Mouse (Mus musculus) urinary bladder, postnatal 4 days (tissue): ENCODE results near the gene Cdk18.
A peak's percentile ranks its signal among the peaks of the same experiment; 100 is the strongest.
"Not testable (repeated sequence)": the region's sequence is repeated elsewhere in the genome, so short reads cannot be mapped to it uniquely, and the experiment has no call there.

ENCODE experiments used
- DNase-seq, 2 experiments: peaks; one replicate each; pipeline ENCODE4 v3.0.0; 2021 to 2022; ENCODE audit warnings: low spot score in 2 of 2

Cdk18 gene

GRCm38 (mm10) chr1:132139416-132139864 lies at the start of gene Cdk18:
Gene Cdk18, minus strand, starts transcription at chr1:132139684.
- DNase-seq = peak in 1 of 2 experiments; percentile 60

GRCm38 (mm10) chr1:132189231-132189630 lies 49.7 kb upstream of the Cdk18 start:
- DNase-seq = no peak

- peak in 1 of 2 experiments; percentile 56 for DNase-seq
These were observed 49.1 kb upstream of the Cdk18 start for GRCm38 (mm10) chr1:132188442-132189066.

GRCm38 (mm10) chr1:132186303-132186702 lies 46.8 kb upstream of the Cdk18 start:
- no peak for DNase-seq

GRCm38 (mm10) chr1:132171619-132172018 lies 32.1 kb upstream of the Cdk18 start:
- no peak for DNase-seq

- DNase-seq = no peak
These were observed 31.2 kb upstream of the Cdk18 start for GRCm38 (mm10) chr1:132170698-132171097.

GRCm38 (mm10) chr1:132168115-132168767 lies 28.8 kb upstream of the Cdk18 start:
- DNase-seq = no peak

GRCm38 (mm10) chr1:132165859-132166258 lies 26.4 kb upstream of the Cdk18 start:
- no peak for DNase-seq

GRCm38 (mm10) chr1:132164780-132165518 lies 25.5 kb upstream of the Cdk18 start:
- no peak for DNase-seq

- DNase-seq = not testable (repeated sequence)
These were observed 23.1 kb upstream of the Cdk18 start for GRCm38 (mm10) chr1:132162618-132163017.

GRCm38 (mm10) chr1:132161211-132161880 lies 21.9 kb upstream of the Cdk18 start:
- no peak for DNase-seq

- no peak for DNase-seq
These were observed 20.2 kb upstream of the Cdk18 start for GRCm38 (mm10) chr1:132159681-132160080.

GRCm38 (mm10) chr1:132158741-132159140 lies 19.3 kb upstream of the Cdk18 start:
- no peak for DNase-seq

GRCm38 (mm10) chr1:132157808-132158207 lies 18.3 kb upstream of the Cdk18 start:
- no peak for DNase-seq

GRCm38 (mm10) chr1:132157016-132157781 lies 17.7 kb upstream of the Cdk18 start:
- peak; percentile 73 to 89 for DNase-seq

GRCm38 (mm10) chr1:132155737-132156136 lies 16.3 kb upstream of the Cdk18 start:
- DNase-seq = peak; percentile 68 to 81

GRCm38 (mm10) chr1:132153691-132154090 lies 14.2 kb upstream of the Cdk18 start:
- DNase-seq = no peak

- DNase-seq = no peak
These were observed 13.7 kb upstream of the Cdk18 start for GRCm38 (mm10) chr1:132153086-132153690.

GRCm38 (mm10) chr1:132151908-132152307 lies 12.4 kb upstream of the Cdk18 start:
- DNase-seq = no peak

- no peak for DNase-seq
These were observed 11.5 kb upstream of the Cdk18 start for GRCm38 (mm10) chr1:132150817-132151601.
